Mouse (Mus musculus) ZHBTc4 (cell line): ENCODE results near the gene Havcr1.

Source experiments
- DNase-seq: peaks from one replicate; pipeline ENCODE4 v3.0.0-alpha.2; 2011; ENCODE audit warnings: low read depth, low spot score

The Havcr1 gene

DNA sequence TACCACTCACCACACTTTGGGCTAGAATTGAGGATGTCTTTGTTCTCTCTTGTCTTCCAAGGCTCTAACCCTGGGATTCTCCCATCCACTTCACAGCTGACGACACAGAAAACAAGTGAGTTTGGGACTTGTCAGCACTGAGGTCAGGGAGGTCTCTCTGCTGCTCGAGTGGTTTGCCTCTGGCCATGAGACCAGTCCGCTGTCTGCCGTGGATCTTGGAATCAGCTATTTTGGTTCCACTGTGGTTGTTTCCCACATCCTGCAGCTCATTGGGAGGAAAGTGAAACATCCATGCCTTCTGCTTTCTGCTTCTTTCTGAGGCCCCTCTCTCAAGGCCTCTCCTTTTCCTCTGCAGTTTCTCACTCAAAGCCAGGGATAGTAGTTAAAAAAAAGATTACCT, 85.0 kb downstream of the Havcr1 start:
- DNase-seq: no peak
